Mouse (Mus musculus): ENCODE results near the gene Fyco1.
"Not testable (repeated sequence)": the region's sequence is repeated elsewhere in the genome, so short reads cannot be mapped to it uniquely, and the experiment has no call there.

The Fyco1 gene

DNA sequence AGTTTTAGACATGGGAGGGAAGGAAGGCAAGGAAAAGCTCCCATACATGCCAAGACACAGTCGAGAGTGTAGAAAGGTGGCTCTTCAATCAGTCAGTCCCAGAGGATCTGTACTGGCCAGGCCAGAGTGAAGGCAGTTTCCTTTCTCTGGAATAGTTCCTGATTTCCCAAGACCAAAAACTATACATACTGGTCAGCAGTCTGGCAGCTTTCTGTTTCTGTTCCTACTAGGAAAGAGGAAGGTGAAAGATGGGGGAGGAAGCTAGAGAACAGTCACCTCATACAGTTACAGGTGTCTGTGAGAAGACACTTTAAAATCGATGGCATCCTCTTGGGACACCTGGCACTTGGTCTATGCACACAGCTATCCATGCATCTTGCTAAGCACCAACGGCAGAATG, 36.3 kb downstream of the Fyco1 start:
- DNase-seq (ENCODE audit: low spot score in 2 of 2): peak in 1 of 2 experiments; percentile 38

GRCm38 (mm10) chr9:123814821-123815220, 36.9 kb downstream of the Fyco1 start:
- peak; percentile 12 to 14 for DNase-seq (ENCODE audit: low spot score in 2 of 2)

GRCm38 (mm10) chr9:123814326-123814725, 37.4 kb downstream of the Fyco1 start:
- DNase-seq (ENCODE audit: low spot score in 2 of 2): no peak

DNA sequence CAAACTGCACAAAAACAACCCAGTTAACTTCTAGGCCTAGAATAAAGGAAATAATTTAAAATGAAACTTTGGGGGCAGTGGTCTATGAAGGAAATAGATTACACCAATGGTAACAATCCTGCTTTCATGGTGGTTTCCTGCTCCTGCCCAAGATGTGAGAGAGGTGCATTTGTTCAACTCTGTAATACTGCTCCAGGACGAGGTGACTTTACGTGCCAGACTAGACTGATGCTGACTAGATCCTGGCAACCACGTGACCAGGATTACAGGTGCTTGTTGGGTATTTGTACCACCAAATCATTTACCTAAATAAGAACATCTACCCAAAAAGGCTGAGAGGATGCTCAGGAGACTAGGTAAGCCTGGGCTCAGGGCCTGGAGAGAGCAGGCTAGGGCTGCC, 39.9 kb downstream of the Fyco1 start:
- DNase-seq (ENCODE audit: low spot score in 2 of 2): no peak

- DNase-seq (ENCODE audit: low spot score in 2 of 2): peak; percentile 27 to 38
Observed at GRCm38 (mm10) chr9:123808583-123808982, 43.1 kb downstream of the Fyco1 start.

GRCm38 (mm10) chr9:123806267-123806666, 45.4 kb downstream of the Fyco1 start, which contains the start of gene Cxcr6:
Cxcr6 (plus strand) TSS chr9:123806475.
- no peak for DNase-seq (ENCODE audit: low spot score in 2 of 2)

DNA sequence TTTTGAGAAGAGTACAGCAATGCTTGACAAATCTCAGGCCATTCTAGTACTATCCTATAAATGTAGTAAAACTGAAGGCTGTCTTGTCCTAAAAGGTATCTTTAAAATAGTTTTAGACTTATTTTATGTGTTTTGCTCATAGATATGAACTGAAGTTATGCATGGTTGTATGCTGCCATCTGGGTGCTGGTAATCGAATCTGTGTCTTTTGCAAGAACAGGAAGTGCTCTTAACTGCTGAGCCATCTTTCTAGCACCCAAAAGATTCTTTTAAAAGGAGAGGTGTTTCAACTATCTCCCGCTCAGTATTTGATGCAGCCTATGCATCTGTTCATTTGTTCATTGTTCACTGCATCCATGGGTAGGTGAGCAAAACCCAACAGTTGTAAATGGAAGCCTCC, 46.5 kb downstream of the Fyco1 start:
- DNase-seq (ENCODE audit: low spot score in 2 of 2): no peak

DNA sequence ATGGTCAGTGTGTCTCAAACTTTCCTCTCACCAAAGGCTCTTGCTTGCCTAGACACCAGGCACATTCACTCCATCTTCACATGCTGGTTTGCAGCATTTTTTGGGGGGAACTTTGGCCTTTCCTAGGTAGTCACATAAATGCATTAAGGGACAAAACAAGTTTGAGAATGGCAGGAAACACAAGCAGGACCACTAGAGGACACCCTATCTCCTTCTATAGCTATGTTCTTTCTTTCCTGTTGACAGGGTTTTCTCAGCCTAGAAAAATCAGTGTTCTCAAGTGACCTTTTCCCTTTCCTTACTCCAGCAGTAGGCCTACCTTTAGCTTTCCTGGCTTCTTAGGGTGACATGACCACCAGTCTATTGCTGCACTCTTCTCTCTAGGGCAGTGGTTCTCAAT, 48.8 kb downstream of the Fyco1 start:
- DNase-seq (ENCODE audit: low spot score in 2 of 2): no peak

DNA sequence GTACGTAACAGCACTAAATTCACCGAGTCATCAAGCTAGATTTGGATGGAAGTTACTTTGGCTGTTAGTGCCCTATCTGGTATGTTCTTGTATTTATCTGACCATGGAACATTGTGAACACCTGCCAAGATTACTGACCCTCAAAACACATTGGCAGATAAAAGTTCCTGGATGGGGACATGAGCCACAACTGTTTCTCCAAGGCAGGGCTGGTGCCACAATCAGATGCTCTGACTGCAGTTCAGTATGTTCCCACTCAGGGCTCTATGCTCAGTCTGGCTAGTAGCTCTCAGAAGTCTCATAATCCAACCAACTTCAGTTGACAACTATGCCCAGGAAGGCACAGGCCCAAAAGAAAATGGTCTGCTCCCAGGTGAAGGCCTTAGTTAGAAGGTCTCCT, 49.3 kb downstream of the Fyco1 start:
- peak; percentile 12 to 14 for DNase-seq (ENCODE audit: low spot score in 2 of 2)

- no peak for DNase-seq (ENCODE audit: low spot score in 2 of 2)
Observed at GRCm38 (mm10) chr9:123801527-123801926, 50.2 kb downstream of the Fyco1 start.

- peak; percentile 17 to 60 for DNase-seq (ENCODE audit: low spot score in 2 of 2)
Observed at GRCm38 (mm10) chr9:123796174-123796573, 55.5 kb downstream of the Fyco1 start.

GRCm38 (mm10) chr9:123788855-123789529, 62.7 kb downstream of the Fyco1 start:
- peak in 1 of 2 experiments; percentile 27 for DNase-seq (ENCODE audit: low spot score in 2 of 2)

- DNase-seq (ENCODE audit: low spot score in 2 of 2): not testable (repeated sequence)
Observed at GRCm38 (mm10) chr9:123773299-123773698, 78.4 kb downstream of the Fyco1 start.

DNA sequence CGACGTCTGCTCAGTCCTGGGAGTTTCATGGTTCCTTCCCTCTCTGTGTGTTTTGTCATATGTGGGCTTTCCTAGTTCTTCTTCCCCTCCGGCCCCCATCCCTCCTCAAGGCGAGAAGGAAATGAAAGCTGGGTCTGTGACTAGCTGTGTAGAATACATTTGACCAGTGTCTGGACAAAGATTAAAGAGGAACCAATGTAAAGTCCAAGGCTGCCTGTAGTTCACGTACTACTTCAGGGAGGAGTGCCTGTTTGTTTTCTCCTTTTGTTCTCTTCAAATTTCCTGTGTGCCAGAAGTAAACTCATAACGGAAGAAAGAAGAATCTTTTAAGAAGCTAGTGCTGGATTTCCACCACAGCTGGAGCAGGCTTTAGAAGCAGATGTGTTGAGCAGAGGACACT, 82.2 kb downstream of the Fyco1 start:
- peak in 1 of 2 experiments; percentile 36 for DNase-seq (ENCODE audit: low spot score in 2 of 2)

GRCm38 (mm10) chr9:123768443-123768842, 83.3 kb downstream of the Fyco1 start:
- DNase-seq (ENCODE audit: low spot score in 2 of 2): no peak

- no peak for DNase-seq (ENCODE audit: low spot score in 2 of 2)
Observed at GRCm38 (mm10) chr9:123766996-123767395, 84.7 kb downstream of the Fyco1 start.

DNA sequence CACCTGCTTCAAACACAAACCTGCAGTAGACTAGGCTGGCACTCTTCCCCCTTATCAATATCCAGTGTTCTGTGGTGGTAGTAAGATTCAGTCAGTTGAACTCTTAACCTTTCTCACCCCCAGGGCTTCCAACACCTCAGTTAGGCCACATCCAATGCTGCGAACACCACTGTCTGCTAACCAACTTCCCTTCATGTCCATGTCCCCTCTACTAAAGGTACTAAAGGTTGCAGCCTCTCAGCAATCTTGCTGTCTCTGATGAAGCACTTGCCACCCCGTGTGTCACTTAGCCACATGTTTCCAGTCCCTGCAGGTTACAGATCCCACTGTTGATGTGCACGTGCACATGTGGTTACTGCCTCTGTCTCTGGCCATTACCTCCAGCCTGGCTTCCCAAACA, 87.9 kb downstream of the Fyco1 start:
- DNase-seq (ENCODE audit: low spot score in 2 of 2): no peak

DNA sequence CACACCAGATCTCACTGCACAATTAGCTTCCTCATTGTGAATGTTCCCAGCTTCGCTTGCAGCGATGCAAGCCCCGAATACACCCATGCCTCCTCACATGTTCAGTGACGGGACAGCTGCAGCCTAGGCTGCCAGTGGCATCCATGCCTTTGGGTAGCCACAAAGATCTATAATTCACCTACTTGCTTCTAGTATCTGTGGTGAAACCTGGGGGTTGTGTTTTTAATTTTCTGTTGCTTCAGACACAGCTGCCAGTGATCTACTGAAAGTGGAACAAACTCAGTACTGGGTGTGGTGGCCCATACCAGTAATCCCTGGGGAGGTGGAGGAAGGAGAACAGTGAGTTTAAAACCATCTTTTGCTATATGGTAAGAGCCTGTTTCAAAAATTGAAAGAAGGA, 88.8 kb downstream of the Fyco1 start:
- peak; percentile 27 to 46 for DNase-seq (ENCODE audit: low spot score in 2 of 2)

DNA sequence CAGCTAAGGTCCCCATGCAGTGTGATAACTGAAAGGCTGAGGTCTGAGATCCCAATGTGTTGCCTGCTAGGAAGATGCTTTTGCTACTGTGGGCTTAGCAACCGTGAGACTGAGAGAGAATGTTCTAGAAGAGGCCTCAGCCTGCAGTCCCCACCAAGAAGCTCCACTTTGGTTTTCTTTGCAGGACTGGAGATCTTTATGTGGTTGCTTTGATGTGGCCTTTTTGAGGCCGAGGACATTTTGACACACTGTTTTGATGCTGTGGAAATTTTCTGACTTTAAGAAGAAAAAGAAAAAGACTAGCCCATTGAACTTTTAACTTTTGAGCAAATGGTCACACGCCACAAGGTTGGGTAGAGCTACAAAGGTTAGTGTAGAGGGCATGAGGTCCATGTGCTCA, 90.9 kb downstream of the Fyco1 start:
- DNase-seq (ENCODE audit: low spot score in 2 of 2): no peak

- no peak for DNase-seq (ENCODE audit: low spot score in 2 of 2)
Observed at GRCm38 (mm10) chr9:123758645-123759044, 93.1 kb downstream of the Fyco1 start.

DNA sequence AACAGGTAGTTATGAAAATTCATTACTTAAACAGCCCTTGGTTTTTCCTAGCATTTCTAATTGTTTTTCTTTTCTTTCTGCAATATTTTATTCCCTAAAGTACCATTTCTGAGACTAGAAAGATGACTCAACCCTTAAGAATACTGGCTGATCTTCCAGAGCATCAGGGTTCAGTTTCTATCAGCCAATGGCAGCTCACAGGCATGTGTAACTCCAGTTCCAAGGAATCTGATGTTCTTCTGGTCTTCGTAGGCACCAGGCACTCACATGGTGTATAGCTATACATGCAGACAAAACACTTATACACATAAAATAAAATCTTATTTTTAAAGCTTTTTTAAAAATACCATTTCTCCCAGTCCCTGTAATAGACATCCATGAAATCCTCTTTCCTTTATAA, 93.5 kb downstream of the Fyco1 start:
- DNase-seq (ENCODE audit: low spot score in 2 of 2): no peak

- DNase-seq (ENCODE audit: low spot score in 2 of 2): no peak
Observed at GRCm38 (mm10) chr9:123757326-123757725, 94.4 kb downstream of the Fyco1 start.

GRCm38 (mm10) chr9:123756752-123757151, 94.9 kb downstream of the Fyco1 start:
- DNase-seq (ENCODE audit: low spot score in 2 of 2): no peak

DNA sequence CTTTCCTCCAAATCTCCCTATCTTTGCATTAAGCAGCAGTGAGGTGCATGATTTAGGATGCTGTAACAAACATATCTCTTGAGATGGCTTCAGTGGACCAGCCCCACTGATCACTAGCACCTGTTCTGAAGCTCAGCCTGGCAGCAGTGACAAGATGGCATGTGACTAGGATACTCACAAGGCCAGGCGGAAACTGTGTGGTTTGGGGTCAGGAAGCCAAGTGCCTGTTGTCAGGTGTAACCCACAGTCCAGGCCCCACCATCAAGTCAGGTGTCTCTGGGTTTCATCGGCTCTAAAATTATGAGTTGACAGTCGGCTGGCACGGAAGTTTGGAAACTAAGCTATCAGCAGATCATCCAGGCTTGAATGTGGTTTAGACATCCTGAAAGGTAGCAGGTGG, 97.4 kb downstream of the Fyco1 start:
- no peak for DNase-seq (ENCODE audit: low spot score in 2 of 2)

All from heart, adult 9 months (tissue).